Mouse (Mus musculus): ENCODE data around the gene Tmem164.
"Not testable (repeated sequence)": the region's sequence is repeated elsewhere in the genome, so short reads cannot be mapped to it uniquely, and the experiment has no call there.

The Tmem164 gene

DNA sequence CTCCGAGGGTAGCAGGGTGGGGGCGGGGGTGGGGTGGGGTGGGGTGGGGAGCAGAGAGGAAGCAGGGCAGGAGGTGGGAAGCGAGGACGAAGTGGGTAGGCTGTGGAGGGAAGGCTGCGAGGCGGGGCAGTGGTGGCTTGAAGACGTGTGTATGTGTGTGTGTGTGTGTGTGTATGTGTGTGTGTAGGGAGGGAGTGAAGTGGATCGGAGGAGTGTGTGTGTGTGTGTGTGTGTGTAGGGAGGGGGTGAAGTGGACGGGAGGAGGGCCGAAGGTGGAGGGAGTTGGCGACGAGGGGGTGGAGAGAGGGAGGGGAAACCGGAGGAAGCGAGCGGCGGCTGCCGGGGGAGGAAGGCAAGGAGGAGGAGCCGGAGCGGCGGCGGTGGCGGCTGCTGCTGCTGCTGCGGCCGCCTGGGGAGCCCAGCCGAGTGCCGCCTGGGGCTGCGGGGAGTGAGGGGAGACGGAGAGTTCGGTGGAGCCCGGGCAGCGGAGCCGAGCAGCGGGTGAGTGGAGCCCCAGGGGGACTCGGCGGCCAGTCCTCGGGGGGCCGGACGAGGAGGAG lies at the start of gene Tmem164:
Gene Tmem164 (plus strand): TSS at position 351 of the 560 bp plus-strand sequence.
- ATAC-seq (ENCODE audit: low TSS enrichment) = peak; percentile 84

DNA sequence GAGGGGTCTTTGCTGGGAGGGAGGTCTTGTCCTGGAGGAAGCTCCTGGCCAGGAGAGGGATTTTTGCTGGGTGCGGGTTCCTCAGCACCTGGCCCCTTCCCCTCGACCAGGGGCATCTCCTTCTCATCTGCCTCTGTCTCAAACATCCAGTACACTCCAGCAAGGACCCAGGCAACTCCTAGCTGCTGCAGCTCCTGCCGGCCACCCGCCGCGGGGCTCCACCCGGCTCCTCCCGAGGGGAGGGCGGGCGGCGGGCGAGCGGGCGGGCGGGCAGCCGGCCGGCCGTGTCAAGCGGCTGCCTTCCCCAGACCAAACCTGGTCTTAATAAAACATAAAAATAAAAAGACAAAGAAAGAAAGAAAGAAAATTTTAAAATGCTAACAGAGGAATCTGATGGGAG lies 48.2 kb upstream of the Tmem164 start:
- ATAC-seq (ENCODE audit: low TSS enrichment) = not testable (repeated sequence)

DNA sequence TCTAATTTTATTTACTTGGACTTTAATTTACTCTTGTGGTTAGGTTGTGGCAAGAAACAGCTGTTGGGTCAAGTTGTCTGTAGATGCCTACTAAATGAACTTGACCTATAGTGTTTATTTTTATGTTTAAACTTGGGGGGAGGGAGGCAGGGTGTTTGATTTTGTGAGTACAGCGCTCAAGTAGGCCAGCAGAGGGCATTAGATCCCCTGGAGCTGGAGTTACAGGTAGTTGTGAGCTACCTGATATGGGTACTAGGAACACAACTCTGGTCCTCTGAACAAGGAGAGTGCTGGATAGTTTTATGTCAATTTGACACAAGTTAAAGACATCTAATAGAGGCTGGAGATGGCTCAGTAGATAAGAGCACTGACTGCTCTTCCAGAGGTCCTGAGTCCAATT lies 34.0 kb upstream of the Tmem164 start:
- ATAC-seq (ENCODE audit: low TSS enrichment) = no peak

DNA sequence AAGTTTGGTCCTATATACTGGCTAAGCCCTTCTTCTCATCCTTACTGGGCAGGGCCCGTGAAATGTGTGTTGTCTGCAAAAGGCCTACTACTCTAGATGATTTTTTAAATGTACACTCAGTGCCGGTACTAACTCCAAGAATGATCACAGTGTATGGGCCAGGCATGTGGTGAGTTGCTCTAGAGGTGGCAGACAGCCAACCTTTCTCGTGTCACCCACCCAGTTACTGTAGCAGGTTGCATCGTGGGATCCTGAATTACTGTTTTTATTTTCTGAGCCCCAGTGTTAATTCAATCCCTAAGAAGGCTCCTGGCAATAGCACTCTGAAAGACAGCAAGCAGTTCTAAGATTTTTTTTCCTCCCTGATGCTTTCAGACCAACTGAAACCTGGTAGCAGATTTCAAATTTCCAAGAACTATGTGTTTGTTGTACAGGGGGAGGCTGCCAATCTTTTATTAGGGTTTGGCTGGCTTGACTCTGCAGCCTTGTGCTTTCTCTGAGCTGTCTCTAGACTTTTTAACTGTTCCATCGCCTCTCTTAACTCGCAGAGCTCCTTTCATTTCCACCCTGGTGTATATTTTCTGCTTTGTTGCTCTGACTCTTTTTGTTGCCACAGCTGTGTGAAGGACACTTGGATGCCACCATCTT lies 31.0 kb upstream of the Tmem164 start:
- ATAC-seq (ENCODE audit: low TSS enrichment) = peak; percentile 47

DNA sequence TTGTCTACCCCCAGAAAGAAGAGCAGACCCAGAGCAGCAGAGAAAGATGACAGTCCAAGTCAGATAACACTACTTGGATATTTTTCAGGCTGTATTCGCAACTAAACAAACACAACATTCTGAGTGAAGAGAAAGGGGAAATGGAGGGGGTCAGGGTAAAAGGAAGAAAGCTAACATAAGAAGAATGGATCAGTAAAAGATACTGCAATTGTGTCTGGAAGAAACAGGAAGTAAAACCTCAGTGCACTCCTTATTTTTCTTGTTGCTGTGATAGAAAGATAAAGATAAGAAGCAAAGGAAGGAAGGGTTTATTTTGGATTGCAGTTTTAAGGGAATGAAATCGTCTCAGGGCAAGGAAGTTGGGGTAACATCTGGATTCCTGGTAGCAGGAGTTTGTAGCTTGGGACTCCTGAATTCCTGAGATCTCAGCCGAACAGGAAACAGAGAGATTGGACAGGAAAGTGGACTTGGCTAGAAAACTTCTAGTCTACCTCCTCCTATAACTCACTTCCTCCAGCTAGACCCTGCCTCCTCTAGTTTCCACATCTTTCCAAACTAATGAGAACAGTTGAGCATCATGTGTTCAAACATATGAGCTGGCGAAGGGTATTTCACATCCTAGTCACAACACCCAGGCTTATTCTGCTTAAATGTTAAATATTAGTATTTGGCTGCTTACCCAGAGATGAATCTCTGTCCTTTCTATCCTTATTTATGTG lies 16.3 kb upstream of the Tmem164 start:
- ATAC-seq (ENCODE audit: low TSS enrichment) = no peak

DNA sequence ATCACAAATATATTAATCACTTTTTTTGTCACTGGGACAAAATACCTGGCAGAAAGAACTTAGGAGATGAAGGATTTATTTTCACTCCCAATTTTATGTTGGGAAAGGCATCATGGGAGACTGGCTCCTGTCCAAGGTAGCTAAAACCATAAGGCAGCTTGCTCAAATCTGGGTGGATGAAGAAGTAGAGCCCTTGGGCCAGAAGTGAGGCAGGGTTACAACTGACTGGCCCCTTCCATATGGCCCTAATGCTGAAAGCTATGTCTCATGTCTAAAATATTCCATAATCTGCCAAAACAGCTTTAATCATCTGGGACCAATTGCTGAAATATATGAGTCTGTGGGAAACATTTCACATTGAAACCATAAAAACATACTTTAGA lies 15.8 kb upstream of the Tmem164 start:
- ATAC-seq (ENCODE audit: low TSS enrichment) = no peak

DNA sequence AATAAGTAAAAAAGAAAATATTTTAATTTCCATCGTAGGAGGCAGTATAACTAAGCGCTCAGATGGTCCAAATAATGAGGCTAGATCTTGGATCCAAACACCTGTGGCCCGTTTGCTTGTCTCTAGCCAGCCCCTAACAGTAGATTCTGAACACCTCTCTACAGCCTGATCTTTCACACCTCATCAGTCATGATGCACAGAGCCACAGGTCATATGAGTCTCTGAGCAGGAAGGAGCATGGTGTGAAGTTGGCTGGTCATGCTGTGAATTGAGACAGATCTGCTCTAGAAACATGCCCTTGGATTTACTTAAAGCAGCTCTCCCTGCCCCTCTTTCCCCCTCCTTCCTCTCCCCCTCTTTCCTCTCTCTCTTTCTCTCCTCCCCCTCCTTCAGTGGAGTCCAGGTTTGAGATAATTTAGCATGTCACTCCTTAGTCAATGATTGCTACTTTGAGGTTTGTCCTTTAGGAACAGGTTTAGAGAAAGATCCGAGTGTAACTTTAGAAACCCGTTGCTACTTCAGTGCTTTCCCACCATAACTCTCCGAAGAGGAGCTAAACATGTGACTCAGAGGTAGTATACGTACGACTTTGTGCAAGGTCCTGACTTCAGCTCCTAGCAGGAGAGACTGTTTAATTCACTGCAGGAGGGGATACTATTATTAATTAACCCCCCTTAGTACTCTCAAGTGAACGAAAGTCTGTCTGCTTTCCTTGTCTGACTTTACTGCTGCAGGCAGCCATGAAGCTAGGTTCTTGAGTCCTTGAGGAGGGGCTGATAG lies 11.7 kb upstream of the Tmem164 start:
- no peak for ATAC-seq (ENCODE audit: low TSS enrichment)

DNA sequence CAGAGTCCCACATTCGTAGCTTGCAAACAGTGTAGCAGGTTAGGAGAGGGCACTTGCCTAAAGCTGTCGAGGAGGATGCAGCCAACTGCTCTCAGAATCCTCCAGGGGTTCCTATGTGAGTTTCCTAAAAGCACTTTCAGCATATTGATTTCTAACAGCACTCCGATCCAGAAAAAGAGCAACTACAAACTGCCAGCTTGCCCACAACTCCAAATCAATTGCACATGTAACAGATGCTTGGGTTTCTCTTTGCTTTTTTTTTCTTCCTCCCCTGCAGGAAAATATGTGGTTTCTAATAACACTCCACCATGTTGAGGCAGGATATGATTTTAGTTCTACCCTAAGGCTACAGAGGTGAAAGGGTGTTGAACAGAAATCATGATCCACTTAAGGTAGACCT lies 11.1 kb upstream of the Tmem164 start:
- ATAC-seq (ENCODE audit: low TSS enrichment) = no peak

DNA sequence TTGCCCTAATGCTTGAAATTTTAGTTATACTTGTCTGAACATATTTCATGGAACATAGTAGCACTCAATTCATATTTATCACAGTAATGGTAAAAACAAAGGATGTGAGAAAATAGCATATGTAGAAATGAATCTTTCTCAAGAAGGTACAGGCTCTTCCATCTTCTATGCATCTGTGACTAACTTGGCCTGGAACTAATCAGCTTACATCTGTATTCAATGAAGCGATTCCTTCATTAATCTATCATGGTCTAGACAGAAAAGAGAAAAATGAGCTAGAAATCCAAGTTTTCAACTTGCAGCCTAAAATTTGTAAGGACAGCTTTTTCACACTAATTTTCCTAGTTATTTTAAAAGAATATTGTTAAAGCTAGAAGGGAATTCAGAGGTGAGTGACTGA lies 10.1 kb upstream of the Tmem164 start:
- ATAC-seq (ENCODE audit: low TSS enrichment) = no peak

DNA sequence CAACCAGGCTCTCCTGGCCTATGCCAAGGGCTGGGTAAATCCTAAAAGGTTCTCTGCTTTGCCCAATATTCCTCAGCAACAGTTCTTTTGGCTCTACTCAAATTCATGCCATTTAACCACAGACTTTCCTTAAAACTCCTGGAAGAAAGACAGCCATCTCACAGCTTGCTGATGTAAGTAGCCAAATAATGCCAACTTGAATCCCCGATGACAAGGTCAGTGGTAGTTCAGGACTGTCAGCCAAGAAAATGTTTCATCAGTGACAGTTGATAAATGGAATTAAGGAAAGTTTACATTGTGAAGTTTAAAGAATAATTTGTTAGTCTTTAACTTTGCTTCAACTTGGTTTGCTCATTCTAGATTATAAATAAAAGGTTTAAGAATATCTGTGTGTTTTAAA lies 8.5 kb upstream of the Tmem164 start:
- no peak for ATAC-seq (ENCODE audit: low TSS enrichment)

DNA sequence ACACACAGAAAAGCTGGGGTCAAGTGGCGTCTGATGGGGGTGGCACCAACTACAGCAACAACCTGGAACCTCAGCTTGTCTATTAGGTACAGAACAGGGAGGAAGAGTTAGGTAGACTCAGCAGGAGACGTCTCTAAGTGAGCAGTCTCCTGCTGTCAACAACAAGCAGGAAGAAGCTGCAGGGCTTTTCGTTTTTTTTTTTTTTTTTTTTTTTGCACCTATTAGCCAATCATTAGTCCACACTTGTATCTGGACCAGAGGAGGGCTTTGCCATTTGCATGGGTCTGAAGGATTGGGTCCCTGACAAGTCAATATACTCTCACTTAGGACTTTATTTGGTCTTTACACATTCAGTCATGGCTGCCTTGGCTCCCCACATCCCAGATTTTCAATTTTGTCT lies 4.0 kb upstream of the Tmem164 start:
- no peak for ATAC-seq (ENCODE audit: low TSS enrichment)

DNA sequence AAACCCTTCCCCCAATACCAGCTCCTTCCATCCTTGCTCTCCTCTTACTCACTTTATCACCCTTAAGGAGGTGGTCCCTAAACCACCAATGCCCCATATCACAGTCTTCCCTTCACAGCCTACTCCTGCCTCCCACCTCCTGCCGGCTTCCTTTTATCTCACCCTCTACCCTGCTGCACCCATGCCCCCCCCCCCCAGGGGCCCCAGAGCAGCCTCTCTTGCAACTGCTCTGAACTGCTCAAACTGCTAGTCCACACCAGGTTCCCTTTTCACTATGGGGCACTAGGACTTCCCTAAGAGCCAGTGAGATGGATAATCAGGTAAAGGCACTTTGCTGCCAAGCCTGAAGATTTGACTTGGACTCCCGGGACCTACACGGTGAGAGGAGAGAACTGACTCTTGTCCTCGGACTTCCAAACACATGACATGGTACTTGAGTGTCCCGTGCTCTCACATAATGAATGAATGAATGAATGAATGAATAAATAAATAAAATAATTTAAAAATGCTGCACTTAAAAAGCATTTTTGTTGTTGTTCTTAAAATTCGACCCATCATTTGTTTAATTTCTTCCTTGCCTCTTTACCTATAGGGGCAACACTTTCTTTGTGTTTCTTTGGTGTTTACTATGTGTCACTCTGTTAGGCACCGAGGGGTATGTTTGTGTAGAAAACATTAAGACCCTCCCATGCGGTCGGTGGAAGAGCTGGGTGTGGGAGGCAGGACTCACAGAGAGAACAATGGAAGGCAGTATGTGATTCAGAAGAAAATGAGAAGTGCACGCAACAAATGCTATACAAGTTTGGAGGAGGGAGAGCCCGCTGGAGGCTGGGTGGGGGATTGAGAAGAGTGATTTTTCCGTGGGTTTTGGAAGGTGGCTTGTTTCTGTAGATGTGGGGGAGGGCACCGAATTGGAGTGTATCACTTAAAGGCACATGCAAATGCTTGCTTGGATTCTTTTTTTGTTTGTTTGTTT lies 2.4 kb upstream of the Tmem164 start:
- no peak for ATAC-seq (ENCODE audit: low TSS enrichment)

DNA sequence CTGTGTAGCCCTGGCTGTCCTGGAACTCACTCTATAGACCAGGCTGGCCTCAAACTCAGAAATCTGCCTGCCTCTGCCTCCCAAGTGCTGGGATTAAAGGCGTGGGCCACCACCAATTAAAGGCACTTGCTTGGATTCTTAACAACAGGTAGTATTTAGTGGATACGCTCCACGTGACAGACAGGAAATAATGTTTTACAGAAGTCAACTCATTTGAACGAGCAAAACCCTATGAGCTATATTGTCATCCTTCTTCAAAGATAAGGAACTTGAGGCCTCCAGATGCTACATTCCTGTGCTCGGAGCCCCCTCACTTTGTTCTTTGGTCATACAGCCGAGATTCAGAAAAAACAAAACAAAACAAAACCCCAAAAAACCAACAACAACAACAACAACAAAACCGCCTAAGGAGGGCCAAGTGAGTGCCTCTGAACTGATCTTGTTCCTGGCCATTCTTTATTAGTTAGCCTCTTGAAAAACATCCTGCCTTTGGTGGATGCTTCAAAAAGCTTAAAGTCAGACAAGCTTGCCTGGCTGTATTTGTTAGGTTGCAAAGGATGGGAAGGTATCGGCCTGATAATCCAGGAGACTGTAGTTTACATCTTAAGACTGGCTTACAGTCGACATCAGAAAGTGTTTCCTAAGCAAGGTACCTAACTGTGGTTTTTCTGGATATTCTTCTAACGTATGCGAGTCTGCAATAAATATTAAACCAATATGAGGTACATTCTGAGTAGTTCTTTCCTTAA lies 1.5 kb upstream of the Tmem164 start:
- ATAC-seq (ENCODE audit: low TSS enrichment) = no peak

DNA sequence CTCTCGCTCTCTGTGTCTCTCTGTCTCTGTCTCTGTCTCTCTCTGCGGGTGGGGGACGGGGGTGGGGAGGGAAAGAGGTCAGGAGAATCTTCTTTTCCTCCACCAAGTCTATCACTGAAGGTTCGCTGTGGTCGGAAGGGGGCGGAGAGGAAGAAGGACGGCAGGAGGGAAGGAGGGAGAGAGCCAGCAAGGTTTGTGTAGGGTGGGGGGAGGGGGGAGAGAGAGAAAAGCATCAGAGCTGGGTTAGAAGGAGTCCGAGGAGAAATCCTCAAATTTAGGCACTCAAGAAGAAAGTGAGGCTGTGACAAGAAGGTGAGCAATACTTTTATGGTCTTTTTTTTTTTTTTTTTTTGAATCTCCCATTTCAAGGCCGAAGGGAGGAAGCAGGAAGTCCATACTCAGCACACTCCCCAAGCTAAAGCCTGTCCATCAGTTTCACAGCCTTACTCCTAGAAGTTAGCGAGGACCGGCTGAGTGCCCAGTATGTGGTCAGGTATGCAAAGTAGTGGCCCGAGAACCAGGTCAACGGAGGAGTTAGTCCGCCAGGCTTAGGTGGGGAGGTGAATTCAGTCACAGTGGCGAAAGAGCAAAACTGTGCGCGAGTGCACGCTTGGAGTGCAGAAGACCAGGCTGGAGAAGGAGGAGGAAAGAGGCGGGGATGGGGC lies 683 bp upstream of the Tmem164 start:
- ATAC-seq (ENCODE audit: low TSS enrichment) = peak; percentile 33

DNA sequence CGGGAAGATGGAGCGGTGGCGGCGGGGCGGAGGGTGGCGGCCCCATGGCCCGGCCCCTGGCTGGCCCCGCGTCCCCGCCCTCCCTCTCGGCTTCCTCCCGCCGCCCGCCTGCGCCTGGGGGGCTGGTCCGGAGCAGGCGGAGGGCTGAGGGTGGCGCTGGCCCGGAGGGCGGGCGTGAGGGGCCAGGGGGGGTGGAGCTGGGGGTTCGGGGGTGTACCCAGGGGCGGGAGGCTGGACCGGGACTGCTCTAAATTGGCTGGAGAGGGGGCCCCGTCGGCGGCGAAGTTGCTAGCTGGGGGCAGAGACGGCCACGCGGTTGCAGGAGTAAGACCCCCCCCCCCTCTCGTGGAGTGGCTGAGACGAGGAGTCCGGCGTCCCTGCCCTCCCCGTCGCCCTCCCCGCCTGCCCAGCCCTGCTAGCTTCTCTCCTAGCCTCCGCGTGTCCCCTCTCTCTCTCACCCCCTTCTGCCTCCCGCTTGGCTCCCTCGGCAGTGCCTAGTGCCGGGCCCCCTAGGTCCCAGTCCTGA lies 473 bp downstream of the Tmem164 start:
- peak; percentile 48 for ATAC-seq (ENCODE audit: low TSS enrichment)

DNA sequence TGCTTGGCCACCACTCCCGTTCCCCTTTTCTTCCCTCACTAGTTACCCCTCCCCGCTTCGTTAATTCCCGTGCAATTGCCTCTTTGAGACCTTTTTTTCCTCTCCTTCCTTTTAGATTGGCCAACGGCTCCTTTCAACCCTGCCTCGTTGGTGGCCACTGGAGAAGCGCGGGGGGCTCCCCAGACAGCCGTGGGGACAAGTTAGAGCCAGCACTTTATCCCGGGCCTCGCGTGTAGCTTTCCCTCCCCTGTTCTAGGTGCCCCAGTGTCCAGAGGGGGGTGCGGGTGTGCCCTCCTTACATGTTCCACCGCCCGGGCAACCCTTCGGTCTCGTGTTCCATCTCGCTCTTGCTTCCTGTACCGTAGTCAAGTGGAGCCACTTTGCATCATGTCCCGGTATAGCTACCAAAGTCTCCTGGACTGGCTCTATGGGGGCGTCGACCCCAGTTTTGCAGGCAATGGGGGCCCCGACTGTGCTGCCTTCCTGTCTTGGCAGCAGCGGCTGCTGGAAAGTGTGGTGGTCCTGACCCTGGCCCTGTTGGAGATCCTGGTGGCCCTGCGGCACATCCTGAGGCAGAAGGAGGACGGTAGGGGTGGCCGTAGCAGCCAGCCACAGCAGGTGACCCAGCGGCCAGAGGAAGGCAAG lies 1.1 kb downstream of the Tmem164 start:
- no peak for ATAC-seq (ENCODE audit: low TSS enrichment)

DNA sequence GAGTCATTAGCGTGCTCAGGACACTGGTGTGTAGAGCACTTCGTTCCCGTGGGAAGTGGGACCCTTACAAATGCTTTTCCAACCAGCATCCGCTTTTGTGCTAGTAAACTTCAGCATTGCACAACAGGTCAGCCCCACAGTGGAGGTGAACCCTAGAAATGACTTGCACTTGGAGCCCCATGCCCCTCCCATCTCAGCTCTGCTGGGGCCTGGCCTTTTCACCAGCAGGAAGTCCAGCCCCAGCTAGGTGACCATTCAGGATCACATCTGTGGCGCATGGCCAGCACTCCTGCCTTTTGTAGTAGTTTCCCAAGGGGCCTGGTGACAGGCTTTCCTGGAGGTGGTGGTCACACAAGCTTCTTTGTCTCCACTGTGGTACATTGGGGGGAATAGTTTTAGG lies 1.8 kb downstream of the Tmem164 start:
- no peak for ATAC-seq (ENCODE audit: low TSS enrichment)

DNA sequence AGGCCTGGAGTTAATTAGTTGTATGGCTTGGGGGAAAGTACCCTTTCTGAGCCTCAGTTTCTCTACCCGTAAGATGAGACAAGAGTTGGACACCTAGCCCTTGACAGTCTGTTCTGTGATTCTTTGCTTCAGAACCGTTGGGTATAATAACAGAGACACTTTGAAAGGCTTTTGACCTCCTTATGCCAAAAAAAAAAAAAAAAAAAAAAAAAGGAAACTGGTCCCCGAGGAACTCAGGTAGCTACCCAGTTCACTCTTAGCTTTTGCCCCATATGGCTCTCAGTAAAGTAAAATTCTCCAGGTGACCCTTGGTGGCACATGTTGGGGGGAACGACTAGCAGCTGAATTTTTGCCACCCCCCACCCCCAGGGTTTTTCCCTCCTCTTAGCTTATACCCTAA lies 3.5 kb downstream of the Tmem164 start:
- no peak for ATAC-seq (ENCODE audit: low TSS enrichment)

DNA sequence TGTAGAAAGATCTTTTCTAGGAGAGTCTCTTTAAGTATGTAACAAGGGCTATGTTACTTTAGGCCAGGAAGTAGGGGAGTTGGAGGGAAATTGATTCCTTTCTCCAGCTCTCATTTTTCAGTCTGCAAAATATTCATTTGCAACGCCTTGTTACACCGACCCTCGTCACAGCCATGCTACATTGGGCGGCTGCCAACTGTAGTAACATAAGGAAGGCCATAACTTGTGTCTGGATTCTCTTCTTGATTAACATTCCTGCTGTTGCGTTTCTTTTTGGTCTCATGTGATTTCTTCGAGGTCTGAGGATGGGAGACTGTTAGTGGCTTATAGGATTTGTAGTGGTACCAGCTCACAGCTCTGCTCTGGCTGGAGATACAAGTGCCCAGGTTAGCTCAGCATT lies 4.5 kb downstream of the Tmem164 start:
- no peak for ATAC-seq (ENCODE audit: low TSS enrichment)
